Mouse (Mus musculus) frontal cortex, postnatal 36 days (tissue): ENCODE results near the gene Naxe.

Source experiments
- DNase-seq, 2 experiments: peaks; one replicate each; pipeline ENCODE4 v3.0.0; 2022; ENCODE audit warnings: low spot score in 2 of 2

The Naxe gene

GRCm38 (mm10) chr3:88057030-88057429 is 1.3 kb downstream of the Naxe start:
- no peak for DNase-seq

- no peak for DNase-seq
Measured at GRCm38 (mm10) chr3:88049532-88049931, 8.8 kb downstream of the Naxe start.

- DNase-seq: peak; percentile 86 to 89
Measured at GRCm38 (mm10) chr3:88042661-88043421, 15.5 kb downstream of the Naxe start, which contains the start of gene Gpatch4. TSS of gene Gpatch4 (plus strand) at chr3:88043108.

GRCm38 (mm10) chr3:88035561-88036293 is 22.6 kb downstream of the Naxe start:
- no peak for DNase-seq

- no peak for DNase-seq
Measured at GRCm38 (mm10) chr3:88033506-88033905, 24.8 kb downstream of the Naxe start.

- DNase-seq: peak; percentile 14 to 42
Measured at GRCm38 (mm10) chr3:88030608-88031395, 27.5 kb downstream of the Naxe start.

GRCm38 (mm10) chr3:88027434-88028186 is 30.7 kb downstream of the Naxe start, which contains the start of gene Hapln2:
TSS of gene Hapln2 (minus strand) at chr3:88027583.
- no peak for DNase-seq

GRCm38 (mm10) chr3:88026823-88027222 is 31.5 kb downstream of the Naxe start:
- DNase-seq: no peak

- no peak for DNase-seq
Measured at GRCm38 (mm10) chr3:88023192-88024074, 34.9 kb downstream of the Naxe start.

- DNase-seq: peak; percentile 65 to 68
Measured at GRCm38 (mm10) chr3:88022322-88023191, 35.7 kb downstream of the Naxe start.

GRCm38 (mm10) chr3:88010634-88011265 is 47.5 kb downstream of the Naxe start:
- no peak for DNase-seq
